Mouse (Mus musculus): ENCODE results near the gene Ccdc158.

- TF ChIP-seq POLR2A (IDR thresholded peaks at IDR 0.05; ENCODE audit: borderline replicate concordance, extremely low read depth, low read depth, low read length), result no peak
- 0 out of 2 replicates have a peak, but pooled peaks have one; percentile 1 for TF ChIP-seq CTCF (IDR thresholded peaks at IDR 0.05; ENCODE audit: insufficient read depth, low read length)
These were observed 10.8 kb downstream of the Ccdc158 start for GRCm38 (mm10) chr5:92664321-92664720.
